8 mouse cellular contexts compared by ENCODE assay signal in genomic region chr16:84835441-84835822, GRCm38 (mm10). TPM values are rescaled to one million over a fixed set of nuclear protein-coding genes. Genes with fewer than 3 reads are reported as not detected.
DNase-seq lines count a peak whose midpoint lies in the region; ATAC-seq and TF ChIP-seq lines count a peak whose summit lies in the region.

Gene Atp5j, minus strand, starts transcription at chr16:84835625.

- under 1% methylated on average over 57 of the region's 57 CpGs for WGBS in hindbrain, embryonic 10.5 days
- under 1% methylated on average over 55 of the region's 57 CpGs for WGBS in lung, embryonic 14.5 days

- peak; percentile 56 for ATAC-seq in Patski
- peak; percentile 66 for ATAC-seq in lung, embryonic 14.5 days (ENCODE audit: insufficient read depth)

- H3K4me1 ChIP-seq in hindbrain, embryonic 10.5 days (replicated peaks) = peaks cover 24% of the 10 kb centered on the region
- no peaks in the 10 kb centered on the region for H3K4me1 ChIP-seq in lung, embryonic 14.5 days (ENCODE audit: insufficient read depth)

- no peaks in the 10 kb centered on the region for H3K9me3 ChIP-seq in hindbrain, embryonic 10.5 days
- no peaks in the 10 kb centered on the region for H3K9me3 ChIP-seq in lung, embryonic 14.5 days (ENCODE audit: low read depth, low read length)

- CTCF ChIA-PET in Patski (lab: Charles Lee) = interaction anchor here (0.9 to 2.4 kb wide), 2 partner anchors 17 to 100 kb away, joined by 4 to 8 read pairs; partner anchors contain the start of gene Mrpl39

- no peak for DNase-seq in Patski (ENCODE audit: low read depth, low spot score)
- DNase-seq in cerebellum, postnatal 10 days = peak; percentile 87 to 91
- peak; percentile 65 to 79 for DNase-seq in frontal cortex, postnatal 10 days (ENCODE audit: low spot score in 2 of 2)
- peak; percentile 80 for DNase-seq in hindbrain, embryonic 10.5 days (ENCODE audit: low spot score)
- DNase-seq in layer of hippocampus, adult 9-10 months (ENCODE audit: low spot score) = peak; percentile 61
- DNase-seq in lung, embryonic 14.5 days = peak; percentile 83
- peak; percentile 73 for DNase-seq in ovary, postnatal 14 days (ENCODE audit: low spot score)
- peak; percentile 75 to 80 for DNase-seq in urinary bladder, adult 18-20 months (ENCODE audit: low spot score in 2 of 2)

- in situ Hi-C loops in Patski (cut with MboI; ENCODE audit: low pct_unique_long_range_greater_than_20kb) = loop anchor here (25.0 kb wide), 1 partner anchor 327 kb away; the partner anchor contains the start of gene App

- peak within 1 kb of the TSS; percentile 72 for H3K4me2 ChIP-seq in lung, embryonic 14.5 days

- peak within 1 kb of the TSS; percentile 99 for H3K9ac ChIP-seq in lung, embryonic 14.5 days

- H3K4me3 ChIP-seq in hindbrain, embryonic 10.5 days = peak within 1 kb of the TSS; percentile 94
- peak within 1 kb of the TSS; percentile 92 for H3K4me3 ChIP-seq in lung, embryonic 14.5 days (ENCODE audit: low read depth, low read length)

- H3K27ac ChIP-seq in hindbrain, embryonic 10.5 days = peak within 1 kb of the TSS; percentile 98
- peak within 1 kb of the TSS; percentile 98 for H3K27ac ChIP-seq in lung, embryonic 14.5 days (ENCODE audit: low read depth)

- H3K36me3 ChIP-seq in hindbrain, embryonic 10.5 days = peaks cover 48% of the 10 kb centered on the region
- H3K36me3 ChIP-seq in lung, embryonic 14.5 days (ENCODE audit: insufficient read depth) = peaks cover 37% of the 10 kb centered on the region

- POLR2A ChIA-PET in Patski (lab: Charles Lee) = no interaction called here

- H3K27me3 ChIP-seq in Patski = no peaks in the 10 kb centered on the region
- no peaks in the 10 kb centered on the region for H3K27me3 ChIP-seq in hindbrain, embryonic 10.5 days (ENCODE audit: insufficient read depth, poor library complexity, severe bottlenecking)
- H3K27me3 ChIP-seq in lung, embryonic 14.5 days (ENCODE audit: insufficient read depth, low read length) = no peaks in the 10 kb centered on the region

- TF ChIP-seq CTCF in Patski (IDR thresholded peaks at IDR 0.05) = no peak
- no peak for TF ChIP-seq CTCF in lung, embryonic 14.5 days (IDR thresholded peaks at IDR 0.05; ENCODE audit: low read depth)

RNA-seq across cellular contexts. Expression of gene Atp5j, which starts in this region (rescaled TPM):
- 685 TPM for polyA plus RNA-seq in Patski (2021)
- 802 and 846 TPM in 2 replicates for polyA plus RNA-seq in hindbrain, embryonic 10.5 days (2016; fragmentation: Nextera tagmentation; extraction: Ambion mirVana)
- 842 and 905 TPM in 2 replicates for polyA plus RNA-seq in lung, embryonic 14.5 days (2014; fragmentation: Nextera tagmentation; extraction: Ambion mirVana)
